Mouse (Mus musculus) limb, embryonic 11.5 days (tissue): ENCODE measurements at regions not wholly inside any gene's neighbourhood (a gene's known extent, or its start where the extent isn't known, plus 50 kb on each side); places are given as distances from the start of the nearest gene placed in this dataset.

Experiments
- ATAC-seq: fragments of 200-750 bp; cut with Nextera tagmentation; 2 replicates; pipeline ENCODE4 v1.8.0; 2017; ENCODE audit warnings: low read depth; ENCODE audit not compliant: insufficient number of reproducible peaks, low FRiP score, low TSS enrichment
- DNase-seq: peaks from one replicate; pipeline ENCODE4 v3.0.0-alpha.2; 2015; ENCODE audit warnings: low spot score
- H3K27ac ChIP-seq: fragments of 300-500 bp; sonication (generic); replicated peaks from 2 replicates; pipeline ENCODE4 v1.5.1; 2014; ENCODE audit warnings: low read depth, mild to moderate bottlenecking, low read length
- H3K27me3 ChIP-seq: fragments of 300-500 bp; sonication (generic); 2 replicates; pipeline ENCODE4 v1.6.1; 2014; ENCODE audit warnings: mild to moderate bottlenecking, low read length, mixed read lengths; ENCODE audit not compliant: control insufficient read depth, insufficient read depth
- H3K36me3 ChIP-seq: fragments of 300-500 bp; sonication (generic); 2 replicates; pipeline ENCODE4 v1.6.1; 2014; ENCODE audit warnings: mild to moderate bottlenecking, low read length, moderate library complexity, mixed read lengths; ENCODE audit not compliant: control insufficient read depth, insufficient read depth
- H3K4me1 ChIP-seq: fragments of 300-500 bp; sonication (generic); 2 replicates; pipeline ENCODE4 v1.6.1; 2014; ENCODE audit warnings: low read length, mixed read lengths; ENCODE audit not compliant: control insufficient read depth, insufficient read depth
- H3K4me2 ChIP-seq: fragments of 300-500 bp; sonication (generic); 2 replicates; pipeline ENCODE4 v1.6.1; 2014; ENCODE audit warnings: low read depth, mild to moderate bottlenecking, moderate library complexity; ENCODE audit not compliant: severe bottlenecking
- H3K4me3 ChIP-seq: fragments of 300-500 bp; sonication (generic); 2 replicates; pipeline ENCODE4 v1.5.1; 2014; ENCODE audit warnings: low read depth, low read length
- H3K9ac ChIP-seq: fragments of 300-500 bp; sonication (generic); 2 replicates; pipeline ENCODE4 v1.6.1; 2014; ENCODE audit warnings: mild to moderate bottlenecking, low read length
- H3K9me3 ChIP-seq: fragments of 300-500 bp; sonication (generic); 2 replicates; pipeline ENCODE4 v1.6.1; 2016; ENCODE audit warnings: low read length; ENCODE audit not compliant: control insufficient read depth
- WGBS: fragments of 180-500 bp; shearing (Covaris S2); extraction: QIAGEN DNeasy Blood & Tissue Kit; methylation state at CpG from one replicate; pipeline ENCODE4 v1.1.7; 2014; 5-methylcytosine and 5-hydroxymethylcytosine counted together

GRCm38 (mm10) chr13:30039791-30040190 is 53.9 kb upstream of the E2f3 start:
- no peaks in the 10 kb centered on the region for H3K36me3 ChIP-seq
- H3K4me1 ChIP-seq: no peaks in the 10 kb centered on the region
- no peak overlapping the region for H3K4me3 ChIP-seq
- H3K27me3 ChIP-seq: no peaks in the 10 kb centered on the region
- 95% methylated on average over 2 of the region's 2 CpGs for WGBS
- no peak overlapping the region for H3K27ac ChIP-seq
- no peak overlapping the region for H3K4me2 ChIP-seq
- no peaks in the 10 kb centered on the region for H3K9me3 ChIP-seq
- DNase-seq: no peak
- no peak for ATAC-seq
- H3K9ac ChIP-seq: no peak overlapping the region

- 67% methylated on average over 8 of the region's 8 CpGs for WGBS
Observed at GRCm38 (mm10) chr13:30036561-30036960, 50.7 kb upstream of the E2f3 start.

GRCm38 (mm10) chr13:30036071-30036470 is 50.2 kb upstream of the E2f3 start:
- H3K4me3 ChIP-seq: no peak overlapping the region
- no peak overlapping the region for H3K9ac ChIP-seq
- H3K36me3 ChIP-seq: no peaks in the 10 kb centered on the region
- H3K4me1 ChIP-seq: no peaks in the 10 kb centered on the region
- H3K27me3 ChIP-seq: no peaks in the 10 kb centered on the region
- no peak overlapping the region for H3K4me2 ChIP-seq
- H3K27ac ChIP-seq: no peak overlapping the region
- DNase-seq (no peak), ATAC-seq (no peak)
- WGBS: 90% methylated on average over 3 of the region's 3 CpGs
- H3K9me3 ChIP-seq: no peaks in the 10 kb centered on the region

More at GRCm38 (mm10) chr13:30036561-30036960, 50.7 kb upstream of the E2f3 start:
- no peak for ATAC-seq
- Histone ChIP-seq H3K27ac (no peak overlapping the region), H3K27me3 (no peaks in the 10 kb centered on the region), H3K36me3 (no peaks in the 10 kb centered on the region), H3K9ac (no peak overlapping the region), H3K9me3 (no peaks in the 10 kb centered on the region), H3K4me2 (no peak overlapping the region), H3K4me1 (no peaks in the 10 kb centered on the region), H3K4me3 (no peak overlapping the region)
- DNase-seq: no peak
